Mouse (Mus musculus) gastrocnemius, postnatal 10 days (tissue): ENCODE measurements around the gene Bdkrb2. TPM values are rescaled to one million over a fixed set of nuclear protein-coding genes. Genes with fewer than 3 reads are reported as not detected.

ENCODE experiments used
- DNase-seq: peaks from one replicate; pipeline ENCODE4 v3.0.0; 2021; ENCODE audit warnings: mixed read lengths
- total RNA-seq, 2 experiments: library from RNA; stranded (reverse); gene quantifications; 2 replicates each; pipeline ENCODE4 v1.2.3; 2021

The Bdkrb2 gene
- total RNA-seq, 2 experiments from 2014 or later: 1.2 to 1.5 TPM

DNA sequence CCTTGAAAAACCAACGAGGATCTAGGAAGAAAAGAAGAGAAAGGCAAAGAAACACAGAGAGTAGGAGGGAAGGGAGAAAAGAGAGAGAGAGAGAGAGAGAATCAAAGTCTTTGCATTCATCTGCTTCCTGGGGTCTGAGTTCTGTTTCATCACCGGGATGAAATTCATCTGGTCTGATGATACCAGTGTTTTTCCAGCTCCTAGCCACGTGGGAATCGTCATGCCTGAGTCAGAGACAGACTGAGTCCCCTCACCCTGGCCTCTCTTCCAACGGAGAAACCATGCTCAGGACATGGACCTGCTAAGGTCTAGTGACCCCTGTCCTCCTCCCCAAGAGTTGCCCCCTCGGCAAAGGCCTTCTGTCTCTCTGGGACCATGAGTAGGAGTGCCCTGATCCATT is 16.5 kb upstream of the Bdkrb2 start:
- DNase-seq: no peak

DNA sequence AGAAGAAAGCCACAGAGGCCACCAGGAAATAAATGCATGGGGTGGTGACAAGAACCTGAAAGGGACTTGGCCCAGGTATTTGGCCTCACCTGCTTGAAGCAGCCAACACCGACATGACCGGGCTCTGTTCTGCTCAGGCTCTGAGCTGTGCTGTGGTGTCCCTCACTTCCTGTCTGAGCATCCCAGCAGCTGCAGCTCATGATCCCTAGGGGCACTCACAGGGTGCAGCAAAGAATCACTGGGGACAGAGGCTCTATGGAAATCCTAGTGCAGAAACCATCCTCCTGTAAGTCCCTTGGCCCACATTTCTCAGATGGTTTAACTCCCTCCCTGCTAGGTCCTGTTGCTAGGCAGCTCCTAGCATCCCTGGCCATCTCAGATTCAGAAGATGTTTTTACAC is 15.9 kb upstream of the Bdkrb2 start:
- DNase-seq: no peak

DNA sequence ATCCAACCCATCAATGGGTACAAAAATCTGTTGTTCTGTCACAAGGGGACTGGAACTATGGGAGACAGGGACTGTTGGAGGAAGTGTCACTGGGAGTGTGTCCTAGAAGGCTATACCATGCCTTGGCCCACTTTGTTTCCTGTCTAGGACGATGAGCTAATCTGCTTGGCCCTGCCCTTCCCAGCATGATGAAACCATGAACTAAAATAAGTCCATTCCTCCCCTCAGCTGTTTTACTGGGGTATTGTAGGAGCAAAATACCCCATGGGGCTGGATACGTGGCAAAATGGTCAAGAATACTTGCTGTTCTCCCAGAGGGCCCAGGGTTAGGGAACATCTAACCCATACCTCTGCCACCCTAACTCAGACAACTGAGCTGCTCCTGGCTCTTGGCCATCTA is 15.0 kb upstream of the Bdkrb2 start:
- DNase-seq: no peak

GRCm38 (mm10) chr12:105548881-105549280 is 14.1 kb upstream of the Bdkrb2 start:
- no peak for DNase-seq

DNA sequence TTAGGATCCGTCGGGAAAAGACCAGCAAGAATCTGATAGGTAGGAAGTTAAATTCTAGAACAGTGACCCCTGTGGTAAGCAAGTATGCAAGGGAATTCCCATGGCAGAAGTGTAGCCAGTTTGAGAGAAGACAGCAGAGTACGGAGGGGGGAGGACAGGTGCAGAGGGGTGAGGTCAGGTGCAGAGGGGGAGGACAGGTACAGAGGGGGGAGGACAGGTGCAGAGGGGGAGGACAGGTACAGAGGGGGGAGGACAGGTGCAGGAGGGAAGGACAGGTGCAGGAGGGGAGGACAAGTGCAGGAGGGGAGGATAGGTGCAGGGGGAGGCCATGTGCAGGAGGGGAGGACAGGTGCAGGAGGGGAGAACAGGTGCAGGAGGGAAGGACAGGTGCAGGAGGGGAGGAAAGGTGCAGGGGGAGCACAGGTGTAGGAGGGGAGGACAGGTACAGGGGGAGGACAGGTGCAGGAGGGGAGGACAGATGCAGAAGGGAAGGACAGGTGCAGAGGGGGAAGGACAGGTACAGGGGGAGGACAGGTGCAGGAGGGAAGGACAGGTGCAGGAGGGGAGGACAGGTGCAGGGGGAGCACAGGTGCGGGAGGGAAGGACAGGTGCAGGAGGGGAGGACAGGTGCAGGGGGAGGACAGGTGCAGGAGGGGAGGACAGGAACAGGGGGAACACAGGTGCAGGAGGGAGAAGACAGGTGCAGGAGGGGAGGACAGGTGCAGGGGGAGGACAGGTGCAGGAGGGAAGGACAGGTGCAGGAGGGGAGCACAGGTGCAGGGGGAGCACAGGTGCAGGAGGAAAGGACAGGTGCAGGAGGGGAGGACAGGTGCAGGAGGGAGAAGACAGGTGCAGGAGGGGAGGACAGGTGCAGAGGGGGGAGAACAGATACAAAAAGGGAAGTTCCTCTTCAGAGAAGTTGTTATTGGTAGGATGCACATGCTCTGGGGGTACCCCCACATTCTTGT is 12.9 kb upstream of the Bdkrb2 start:
- DNase-seq: no peak

GRCm38 (mm10) chr12:105551551-105551989 is 11.5 kb upstream of the Bdkrb2 start:
- DNase-seq: no peak

DNA sequence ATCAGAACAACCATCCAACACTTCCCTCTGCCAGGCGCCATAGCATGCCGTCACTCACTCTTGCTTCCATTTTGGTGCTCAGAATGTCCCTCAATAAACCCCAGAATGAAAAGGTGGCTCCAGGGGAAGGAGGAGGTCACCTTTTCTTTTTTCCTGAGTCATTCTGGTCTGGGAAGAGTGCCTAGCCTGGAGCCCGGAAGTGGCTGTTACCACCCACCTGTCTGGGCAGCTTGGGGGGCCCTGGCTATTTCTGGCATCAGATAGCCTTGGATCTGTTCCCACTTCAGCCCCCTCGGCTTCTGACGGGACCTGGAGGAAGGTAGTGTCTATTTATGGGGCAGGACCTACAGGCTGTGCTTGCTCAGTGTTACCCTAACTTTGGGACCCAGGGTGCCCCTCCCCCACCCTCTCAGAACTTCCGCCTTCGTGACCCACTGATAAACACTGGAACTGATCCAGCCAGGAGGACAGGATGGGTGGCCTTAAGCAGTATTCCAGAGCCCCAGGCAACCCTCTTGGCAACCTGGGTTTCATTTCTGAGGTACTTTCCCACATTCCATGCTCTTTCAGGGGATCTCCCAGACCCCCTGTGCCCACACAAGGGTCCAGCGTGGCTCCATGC is 8.8 kb upstream of the Bdkrb2 start:
- no peak for DNase-seq

DNA sequence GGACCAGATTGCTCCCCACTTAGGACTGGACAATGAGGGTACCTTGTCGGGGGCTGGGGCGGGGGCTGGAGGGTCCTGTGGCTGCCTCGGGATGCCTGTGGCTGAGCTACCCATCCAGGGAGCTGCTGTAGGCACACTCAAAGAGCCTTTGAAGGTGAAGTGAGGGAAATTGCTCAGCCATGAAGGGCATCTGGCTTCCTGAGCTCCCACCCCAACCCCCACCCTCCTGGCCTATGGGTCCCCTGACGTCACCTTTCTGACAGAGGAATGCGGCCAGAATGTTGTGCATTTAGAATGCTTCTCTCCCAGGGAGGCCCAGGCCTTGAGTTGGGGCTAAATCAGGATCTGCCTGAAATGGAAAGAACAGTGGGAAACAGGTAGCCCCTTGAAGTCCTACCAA is 7.9 kb upstream of the Bdkrb2 start:
- DNase-seq: no peak

DNA sequence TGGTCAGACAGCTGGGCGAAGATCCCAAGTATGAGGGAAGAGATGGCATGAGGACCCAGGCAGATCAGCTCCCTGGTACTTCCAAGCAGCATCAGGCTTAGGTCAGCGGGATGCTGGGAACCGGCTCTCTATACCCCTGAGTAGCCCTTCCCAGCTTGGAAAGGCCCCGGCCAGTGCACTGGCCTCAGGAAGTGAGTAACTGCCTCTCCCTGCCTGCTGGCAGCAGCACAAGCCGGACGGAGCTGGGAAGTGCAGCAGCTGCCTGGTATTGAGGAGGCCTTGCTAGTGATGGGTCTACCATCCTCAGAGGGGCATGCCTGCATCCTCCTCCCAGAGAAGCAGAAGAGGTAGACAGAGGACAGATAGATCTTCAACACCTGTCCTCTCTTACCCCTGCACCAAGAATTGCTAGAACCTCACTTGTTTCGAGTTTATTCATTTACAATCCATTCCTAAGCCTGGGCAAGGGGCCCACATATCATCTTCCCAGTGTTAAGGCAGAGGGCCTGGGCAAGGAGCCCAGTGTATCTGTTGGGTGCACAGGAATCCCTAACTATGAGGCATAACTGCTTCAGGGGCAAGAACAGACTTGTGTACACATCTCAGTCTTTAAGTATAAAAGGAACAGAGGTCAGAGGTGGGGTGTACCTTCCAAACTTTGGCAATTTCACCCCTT is 5.6 kb upstream of the Bdkrb2 start:
- DNase-seq: peak; percentile 64

DNA sequence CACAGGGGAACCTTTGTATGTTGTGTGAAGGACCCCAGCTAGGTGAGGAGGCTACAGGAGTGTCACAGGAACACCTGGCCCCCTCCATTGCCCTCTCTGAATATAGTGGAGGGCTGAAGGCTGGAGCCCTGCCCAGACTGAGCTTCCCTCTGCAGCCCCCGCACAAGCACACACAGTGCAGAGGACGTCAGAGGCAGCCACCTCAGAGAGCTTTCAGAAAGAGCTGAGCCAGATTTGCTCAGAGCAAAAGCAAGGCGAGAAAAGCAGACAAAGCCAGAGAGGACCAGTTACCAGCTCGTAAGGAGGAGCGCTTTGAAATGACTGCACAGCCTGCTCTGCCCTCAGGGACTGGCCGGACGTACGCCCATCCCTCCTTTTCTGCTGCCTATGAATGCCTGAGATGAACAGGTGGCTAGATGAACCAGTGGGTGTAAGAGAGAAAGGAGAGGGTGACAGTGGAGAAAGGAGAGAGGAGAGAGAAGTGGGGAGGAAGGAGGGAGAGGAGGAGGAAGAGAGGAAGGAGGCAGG is 2.0 kb upstream of the Bdkrb2 start:
- DNase-seq: no peak

DNA sequence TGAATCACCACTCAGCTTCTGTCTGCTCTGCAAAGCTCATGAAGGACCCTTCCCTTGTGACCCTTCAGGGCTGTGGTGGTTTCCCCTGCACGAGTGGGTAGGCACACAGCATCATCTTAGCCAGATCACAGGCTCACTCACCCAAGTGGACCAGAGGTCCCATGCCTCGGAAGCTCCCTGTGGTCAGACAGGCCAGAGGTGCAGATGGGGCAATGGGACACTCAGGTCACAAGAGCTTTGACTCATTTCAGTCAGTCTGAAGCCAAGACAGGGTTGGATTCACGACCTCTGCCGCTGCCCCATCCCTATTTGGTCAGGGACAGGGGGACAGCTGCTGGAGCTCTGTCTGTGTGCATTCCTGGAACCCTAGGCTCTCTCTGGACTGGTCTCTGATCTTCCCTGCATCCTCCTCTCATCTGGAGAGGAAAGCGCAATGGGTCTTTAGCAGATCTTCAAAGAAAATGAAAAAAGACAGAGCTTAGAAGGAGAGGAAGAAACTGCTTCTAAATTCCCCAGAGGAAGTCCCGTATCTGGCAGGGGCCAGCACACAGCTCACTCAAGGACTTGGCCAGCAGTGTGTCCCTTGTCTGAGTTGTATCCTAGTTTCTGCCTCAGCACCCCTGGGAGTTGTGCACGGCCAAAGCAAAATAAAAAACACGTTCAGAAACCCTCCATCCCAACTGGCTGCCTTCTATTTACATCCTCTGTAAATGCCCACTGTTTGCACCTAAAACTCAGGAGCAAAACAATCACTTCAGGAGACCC is 788 bp upstream of the Bdkrb2 start:
- no peak for DNase-seq

- no peak for DNase-seq
Measured at GRCm38 (mm10) chr12:105563726-105564275, 775 bp downstream of the Bdkrb2 start.

DNA sequence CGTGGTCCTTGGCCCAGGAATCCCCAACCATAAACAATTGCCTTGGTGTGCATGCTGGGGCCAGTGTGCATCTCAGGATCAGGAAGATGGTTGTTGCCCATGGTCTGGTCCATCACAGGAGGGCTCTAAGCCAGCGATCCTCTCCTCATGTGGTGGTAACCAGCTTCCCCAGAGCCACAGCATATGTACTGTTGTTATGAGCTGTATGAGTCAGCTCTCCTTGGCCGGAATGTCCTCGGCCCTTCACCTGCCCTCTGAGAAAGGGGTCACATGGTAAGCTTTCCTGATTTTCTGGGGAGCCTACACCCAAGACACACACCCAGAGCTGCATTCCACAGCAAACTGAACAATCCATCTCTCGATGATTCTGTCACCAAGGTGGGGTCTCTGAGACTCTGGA is 2.2 kb downstream of the Bdkrb2 start:
- DNase-seq: no peak

DNA sequence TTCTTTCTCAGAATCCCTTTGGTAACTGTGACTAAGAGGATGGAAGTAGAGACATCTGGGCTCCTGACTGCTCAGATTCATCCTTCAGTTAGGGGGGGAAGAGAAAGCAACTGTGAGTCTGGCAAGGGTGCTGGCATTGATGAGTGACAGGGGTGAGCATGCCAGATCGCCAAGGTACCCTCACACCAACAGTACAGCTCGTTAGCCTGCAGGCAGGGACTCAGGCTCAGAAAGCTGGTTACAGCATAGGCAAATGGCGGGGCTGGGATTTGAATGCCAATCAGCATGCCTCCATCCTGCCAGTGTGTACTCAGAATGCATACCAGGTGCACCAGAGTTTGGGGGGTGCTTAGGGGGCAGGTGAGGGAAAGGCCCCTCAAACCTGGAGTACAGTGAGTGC is 8.8 kb downstream of the Bdkrb2 start:
- DNase-seq: no peak

DNA sequence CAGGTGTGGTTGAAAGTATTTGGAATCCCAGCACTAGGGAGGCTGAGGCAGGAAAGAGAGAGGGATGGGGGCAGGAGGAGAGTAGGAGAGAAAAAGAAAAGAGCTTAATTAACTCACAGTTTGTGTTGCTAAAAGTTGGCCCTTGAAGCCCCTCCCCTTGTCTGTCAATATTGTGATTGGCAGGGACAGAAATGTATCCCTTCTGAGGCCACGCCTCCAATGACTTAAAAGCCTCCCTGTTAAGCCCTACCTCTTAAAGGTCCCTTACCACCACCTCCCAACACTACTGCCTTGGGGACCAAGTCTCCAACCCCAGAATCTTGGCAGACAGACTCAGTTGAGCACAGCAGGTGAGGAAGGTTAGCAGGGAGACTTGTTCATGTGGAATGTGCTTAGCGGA is 9.6 kb downstream of the Bdkrb2 start:
- DNase-seq: no peak

DNA sequence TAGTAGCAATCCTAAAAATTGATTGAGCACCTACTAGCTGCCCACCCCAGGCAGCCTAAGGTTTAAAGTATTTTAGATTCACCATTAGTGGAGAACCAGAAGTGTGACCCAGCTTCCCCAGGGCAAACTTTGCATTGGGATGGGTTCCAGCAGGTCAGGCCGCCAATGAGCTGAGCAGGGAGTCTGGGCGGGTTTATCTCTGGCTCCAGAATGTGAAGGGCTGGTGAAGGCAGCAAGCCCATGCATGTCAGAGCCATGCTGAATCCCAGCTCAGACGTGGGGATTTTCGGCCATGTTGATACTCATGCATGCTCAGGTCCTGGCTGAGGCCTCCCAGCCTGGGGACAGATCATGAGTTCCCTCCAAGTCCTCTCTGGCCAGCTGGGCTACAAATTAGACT is 11.3 kb downstream of the Bdkrb2 start:
- DNase-seq: no peak

- no peak for DNase-seq
Measured at GRCm38 (mm10) chr12:105580490-105580889, 17.5 kb downstream of the Bdkrb2 start.

GRCm38 (mm10) chr12:105582486-105582885 is 19.5 kb downstream of the Bdkrb2 start:
- DNase-seq: no peak

DNA sequence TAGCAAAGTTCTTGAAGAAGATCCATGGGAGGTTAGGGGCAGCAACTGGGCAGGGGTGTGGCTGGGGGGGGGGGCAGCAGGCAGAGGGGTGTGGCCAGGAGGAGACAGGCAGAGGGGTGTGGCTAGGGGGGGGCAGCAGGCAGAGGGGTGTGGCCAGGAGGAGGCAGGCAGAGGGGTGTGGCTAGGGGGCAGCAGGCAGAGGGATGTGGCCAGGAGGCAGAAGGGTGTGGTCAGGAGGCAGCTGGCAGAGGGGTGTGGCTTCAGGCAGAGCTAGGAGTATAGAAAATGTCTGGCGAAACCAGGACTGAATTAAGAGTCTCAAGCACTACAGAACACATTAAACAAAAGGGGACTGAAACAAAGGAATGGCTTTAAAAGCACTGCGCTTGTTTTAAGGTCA is 20.5 kb downstream of the Bdkrb2 start:
- DNase-seq: no peak

DNA sequence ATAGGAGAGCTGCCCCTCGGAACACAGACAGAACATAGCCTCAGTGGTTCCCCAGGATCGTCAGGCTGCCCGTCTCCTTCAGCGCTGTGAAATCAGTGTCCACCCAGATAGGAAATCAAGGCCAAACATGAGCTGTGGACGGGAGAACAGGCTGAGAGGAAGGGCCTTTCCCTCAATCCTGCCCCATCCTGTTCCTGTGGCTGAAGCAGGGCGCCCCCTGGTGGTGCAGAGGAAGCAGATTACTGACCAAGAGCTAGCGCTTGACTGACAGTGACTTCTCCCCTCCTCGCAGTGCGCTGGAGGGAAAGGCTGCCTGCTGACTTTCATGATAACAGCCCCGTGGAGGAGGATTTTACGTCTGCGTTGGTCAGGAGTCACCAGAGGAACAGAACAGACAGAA is 21.8 kb downstream of the Bdkrb2 start:
- DNase-seq: peak; percentile 80

DNA sequence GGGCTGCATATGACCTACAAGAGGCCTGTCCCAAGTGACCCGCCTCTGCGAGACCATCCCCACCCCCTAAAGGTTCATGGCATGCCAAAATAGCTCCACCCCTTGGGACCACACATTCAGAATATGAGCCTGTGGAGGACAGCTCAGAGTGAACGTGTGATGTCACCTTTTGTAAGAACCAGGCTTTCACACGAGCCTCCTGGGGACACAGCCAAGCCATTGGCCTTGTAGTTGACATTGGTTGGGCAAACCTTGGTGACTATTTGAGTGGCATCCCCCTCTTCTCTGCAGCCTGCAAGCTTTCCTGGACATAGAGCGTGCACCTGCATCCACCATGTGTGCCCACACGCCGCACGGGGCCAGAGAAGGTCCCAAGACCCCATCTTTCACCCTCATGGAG is 24.5 kb downstream of the Bdkrb2 start:
- no peak for DNase-seq

DNA sequence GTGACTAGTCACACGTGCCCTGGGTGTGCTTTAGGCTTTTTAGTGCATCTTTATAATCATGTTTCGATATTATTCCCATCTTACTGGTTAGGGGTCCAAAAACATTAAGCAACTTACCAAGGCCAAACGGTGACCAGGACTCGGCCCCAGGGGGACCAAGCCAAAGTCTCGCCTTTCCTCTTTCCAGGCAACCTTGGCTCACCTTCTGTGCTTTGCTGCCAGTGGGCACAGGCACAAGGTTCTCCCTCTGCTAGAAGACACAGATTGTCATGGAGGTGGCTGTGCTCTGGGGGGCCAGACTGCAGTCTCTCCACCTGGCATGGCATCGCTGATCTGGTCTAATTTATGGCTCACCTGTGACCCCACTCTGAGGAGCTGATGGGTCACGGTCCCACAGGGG is 27.8 kb downstream of the Bdkrb2 start:
- DNase-seq: no peak
